Mouse (Mus musculus): Measurements from ENCODE around the gene Rad21l. TPM values are rescaled to one million over a fixed set of nuclear protein-coding genes. Genes with fewer than 3 reads are reported as not detected.

Rad21l gene
- polyA plus RNA-seq, 1 experiment from 2014 or later: 0.28 TPM

GRCm38 (mm10) chr2:151608435-151608834 lies 59.9 kb downstream of the Rad21l start:
- no peaks in the 10 kb centered on the region for H3K9me3 ChIP-seq (ENCODE audit: control insufficient read depth, low read length)
- no peak overlapping the region for H3K27ac ChIP-seq (ENCODE audit: low read depth, low read length)
- 63% methylated on average over 1 of the region's 1 CpGs for WGBS
- no peak overlapping the region for H3K4me2 ChIP-seq (ENCODE audit: low read length)
- H3K9ac ChIP-seq (ENCODE audit: low read depth, low read length): no peak overlapping the region
- H3K4me1 ChIP-seq (ENCODE audit: control insufficient read depth, insufficient read depth, low read depth, low read length): peaks cover 20% of the 10 kb centered on the region
- no peaks in the 10 kb centered on the region for H3K27me3 ChIP-seq (replicated peaks; ENCODE audit: control insufficient read depth, insufficient read depth, low read length)
- H3K4me3 ChIP-seq (ENCODE audit: low read length): no peak overlapping the region
- ATAC-seq: no peak
- no peaks in the 10 kb centered on the region for H3K36me3 ChIP-seq (ENCODE audit: control insufficient read depth, insufficient read depth, low read length)

- Histone ChIP-seq H3K9me3 (ENCODE audit: control insufficient read depth, low read length) (no peaks in the 10 kb centered on the region), H3K4me2 (ENCODE audit: low read length) (no peak overlapping the region), H3K4me1 (ENCODE audit: control insufficient read depth, insufficient read depth, low read depth, low read length) (peaks cover 33% of the 10 kb centered on the region), H3K27ac (ENCODE audit: low read depth, low read length) (peak overlapping the region; percentile 51), H3K4me3 (ENCODE audit: low read length) (no peak overlapping the region), H3K27me3 (replicated peaks; ENCODE audit: control insufficient read depth, insufficient read depth, low read length) (no peaks in the 10 kb centered on the region), H3K9ac (ENCODE audit: low read depth, low read length) (no peak overlapping the region), H3K36me3 (ENCODE audit: control insufficient read depth, insufficient read depth, low read length) (no peaks in the 10 kb centered on the region)
- 41% methylated on average over 8 of the region's 11 CpGs for WGBS
- peak; percentile 81 for ATAC-seq
Observed at GRCm38 (mm10) chr2:151605437-151605987, 62.8 kb downstream of the Rad21l start.

- Histone ChIP-seq H3K4me3 (ENCODE audit: low read length) (no peak overlapping the region), H3K27ac (ENCODE audit: low read depth, low read length) (peak overlapping the region; percentile 64; the same call in 1 of the 2 replicates), H3K36me3 (ENCODE audit: control insufficient read depth, insufficient read depth, low read length) (no peaks in the 10 kb centered on the region), H3K9me3 (ENCODE audit: control insufficient read depth, low read length) (no peaks in the 10 kb centered on the region), H3K4me1 (ENCODE audit: control insufficient read depth, insufficient read depth, low read depth, low read length) (peaks cover 30% of the 10 kb centered on the region), H3K27me3 (replicated peaks; ENCODE audit: control insufficient read depth, insufficient read depth, low read length) (no peaks in the 10 kb centered on the region), H3K9ac (ENCODE audit: low read depth, low read length) (0 out of 2 replicates have a peak overlapping the region, but pooled peaks have one; percentile 8), H3K4me2 (ENCODE audit: low read length) (no peak overlapping the region)
- WGBS: 3% methylated on average over 4 of the region's 4 CpGs
- ATAC-seq: peak; percentile 83
Observed at GRCm38 (mm10) chr2:151603630-151604029, 64.7 kb downstream of the Rad21l start.

GRCm38 (mm10) chr2:151602106-151602505 lies 66.2 kb downstream of the Rad21l start:
- WGBS: 65% methylated on average over 4 of the region's 4 CpGs

GRCm38 (mm10) chr2:151598068-151598467 lies 70.3 kb downstream of the Rad21l start:
- peaks cover 12% of the 10 kb centered on the region for H3K36me3 ChIP-seq (ENCODE audit: control insufficient read depth, insufficient read depth, low read length)
- 87% methylated on average over 2 of the region's 2 CpGs for WGBS
- no peaks in the 10 kb centered on the region for H3K27me3 ChIP-seq (replicated peaks; ENCODE audit: control insufficient read depth, insufficient read depth, low read length)
- no peak overlapping the region for H3K27ac ChIP-seq (ENCODE audit: low read depth, low read length)
- H3K4me2 ChIP-seq (ENCODE audit: low read length): no peak overlapping the region
- no peak overlapping the region for H3K4me3 ChIP-seq (ENCODE audit: low read length)
- H3K9me3 ChIP-seq (ENCODE audit: control insufficient read depth, low read length): no peaks in the 10 kb centered on the region
- H3K4me1 ChIP-seq (ENCODE audit: control insufficient read depth, insufficient read depth, low read depth, low read length): peaks cover 9% of the 10 kb centered on the region
- ATAC-seq: no peak
- no peak overlapping the region for H3K9ac ChIP-seq (ENCODE audit: low read depth, low read length)

More at GRCm38 (mm10) chr2:151602106-151602505, 66.2 kb downstream of the Rad21l start:
- no peak for ATAC-seq
- no peak overlapping the region for H3K9ac ChIP-seq (ENCODE audit: low read depth, low read length)
- no peak overlapping the region for H3K4me2 ChIP-seq (ENCODE audit: low read length)
- H3K9me3 ChIP-seq (ENCODE audit: control insufficient read depth, low read length): no peaks in the 10 kb centered on the region
- peaks cover under 1% of the 10 kb centered on the region; the same call in 1 of the 2 replicates for H3K36me3 ChIP-seq (ENCODE audit: control insufficient read depth, insufficient read depth, low read length)
- H3K27ac ChIP-seq (ENCODE audit: low read depth, low read length): peak overlapping the region; percentile 4; the same call in 1 of the 2 replicates
- H3K27me3 ChIP-seq (replicated peaks; ENCODE audit: control insufficient read depth, insufficient read depth, low read length): no peaks in the 10 kb centered on the region
- no peak overlapping the region for H3K4me3 ChIP-seq (ENCODE audit: low read length)
- peaks cover 30% of the 10 kb centered on the region for H3K4me1 ChIP-seq (ENCODE audit: control insufficient read depth, insufficient read depth, low read depth, low read length)

Other genes with a start within 250 kb of the Rad21l start
- not detected in 2 replicates for gene 4921509C19Rik, start 192.4 kb downstream of the Rad21l start, polyA plus RNA-seq (2015; fragmentation: Nextera tagmentation; extraction: Ambion mirVana)
- 277 and 287 TPM in 2 replicates for gene Nsfl1c, start 174.4 kb downstream of the Rad21l start, polyA plus RNA-seq (2015; fragmentation: Nextera tagmentation; extraction: Ambion mirVana)
- gene Fkbp1a, start 126.0 kb downstream of the Rad21l start, polyA plus RNA-seq (2015; fragmentation: Nextera tagmentation; extraction: Ambion mirVana): 675 and 689 TPM in 2 replicates
- 0.58 and 0.70 TPM in 2 replicates for gene Sdcbp2, start 95.9 kb downstream of the Rad21l start, polyA plus RNA-seq (2015; fragmentation: Nextera tagmentation; extraction: Ambion mirVana)
- 24.8 and 28.3 TPM in 2 replicates for gene Snph, start 35.9 kb downstream of the Rad21l start, polyA plus RNA-seq (2015; fragmentation: Nextera tagmentation; extraction: Ambion mirVana)
- gene Tmem74b, start 33.5 kb upstream of the Rad21l start, polyA plus RNA-seq (2015; fragmentation: Nextera tagmentation; extraction: Ambion mirVana): 32.3 and 32.7 TPM in 2 replicates
- gene Psmf1, start 75.7 kb upstream of the Rad21l start, polyA plus RNA-seq (2015; fragmentation: Nextera tagmentation; extraction: Ambion mirVana): 65.1 and 65.7 TPM in 2 replicates
- 0.35 and 0.55 TPM in 2 replicates for gene Rspo4, start 174.4 kb upstream of the Rad21l start, polyA plus RNA-seq (2015; fragmentation: Nextera tagmentation; extraction: Ambion mirVana)
- gene Angpt4, start 242.7 kb upstream of the Rad21l start, polyA plus RNA-seq (2015; fragmentation: Nextera tagmentation; extraction: Ambion mirVana): 0.36 and 0.46 TPM in 2 replicates

Measured in hindbrain, embryonic 16.5 days (tissue).